Mouse (Mus musculus) retina, postnatal 1 day (tissue): ENCODE results near the gene Fam166b.

Experiments used
- DNase-seq: peaks from one replicate; pipeline ENCODE4 v3.0.0-alpha.2; 2012

The Fam166b gene

DNA sequence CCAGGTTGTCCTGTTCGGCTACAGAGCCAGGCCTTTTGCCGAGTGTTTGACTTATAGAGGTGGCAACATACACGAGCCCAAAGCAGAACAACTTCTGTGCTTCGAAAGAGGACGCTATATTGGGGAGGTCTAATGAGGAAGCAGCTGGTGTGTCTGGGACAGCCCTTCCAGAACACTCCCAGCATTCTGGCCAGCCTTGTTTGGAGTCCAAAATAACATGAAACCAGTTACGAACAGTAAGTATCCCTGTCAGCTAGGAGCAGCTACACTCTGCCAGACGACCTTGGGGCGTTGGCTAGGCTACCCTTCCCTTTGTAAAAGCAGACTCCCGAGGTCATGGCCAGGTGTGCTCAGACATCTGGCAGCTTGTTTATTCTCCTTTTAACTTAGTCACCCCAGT lies 26.7 kb downstream of the Fam166b start:
- no peak for DNase-seq

DNA sequence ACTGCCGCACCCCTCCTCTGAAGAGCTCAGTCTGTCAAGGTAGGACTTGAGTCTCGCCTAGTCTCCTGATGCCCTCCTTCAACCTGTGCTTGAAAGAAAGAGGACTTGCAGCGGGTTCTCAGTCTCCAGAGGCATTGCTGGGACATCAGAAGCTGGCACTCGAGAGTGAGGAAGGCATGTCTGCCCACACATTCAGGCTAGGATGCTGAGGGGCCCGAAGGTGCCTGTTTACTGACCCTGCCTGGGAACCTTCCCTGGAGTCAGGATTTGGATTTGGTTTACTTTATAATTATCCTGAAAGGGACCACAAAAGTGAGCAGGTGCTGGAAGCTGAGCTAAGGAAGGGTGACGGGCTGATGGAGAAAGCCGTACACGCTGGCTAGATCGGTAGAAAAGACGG lies 27.4 kb downstream of the Fam166b start:
- no peak for DNase-seq

DNA sequence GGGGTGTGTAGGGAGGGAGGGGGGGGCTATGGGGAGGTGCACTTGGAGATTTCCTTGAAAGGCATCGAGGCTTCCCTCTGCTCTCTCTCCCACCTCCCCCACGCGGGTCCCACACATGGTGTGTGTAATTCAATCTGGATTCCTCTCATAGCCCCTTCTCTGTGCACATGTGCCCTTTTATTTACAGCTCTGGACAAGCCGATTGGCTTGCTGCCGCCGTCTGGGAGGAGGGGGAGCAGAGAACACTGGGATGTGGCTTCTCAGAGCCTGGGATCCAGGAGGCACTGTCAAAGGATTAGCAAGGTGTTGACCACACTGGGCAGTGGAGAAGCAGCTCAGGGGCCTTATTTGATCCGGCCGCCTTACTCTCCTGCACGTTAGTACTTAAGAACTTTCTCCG lies 28.0 kb downstream of the Fam166b start:
- peak; percentile 63 for DNase-seq

DNA sequence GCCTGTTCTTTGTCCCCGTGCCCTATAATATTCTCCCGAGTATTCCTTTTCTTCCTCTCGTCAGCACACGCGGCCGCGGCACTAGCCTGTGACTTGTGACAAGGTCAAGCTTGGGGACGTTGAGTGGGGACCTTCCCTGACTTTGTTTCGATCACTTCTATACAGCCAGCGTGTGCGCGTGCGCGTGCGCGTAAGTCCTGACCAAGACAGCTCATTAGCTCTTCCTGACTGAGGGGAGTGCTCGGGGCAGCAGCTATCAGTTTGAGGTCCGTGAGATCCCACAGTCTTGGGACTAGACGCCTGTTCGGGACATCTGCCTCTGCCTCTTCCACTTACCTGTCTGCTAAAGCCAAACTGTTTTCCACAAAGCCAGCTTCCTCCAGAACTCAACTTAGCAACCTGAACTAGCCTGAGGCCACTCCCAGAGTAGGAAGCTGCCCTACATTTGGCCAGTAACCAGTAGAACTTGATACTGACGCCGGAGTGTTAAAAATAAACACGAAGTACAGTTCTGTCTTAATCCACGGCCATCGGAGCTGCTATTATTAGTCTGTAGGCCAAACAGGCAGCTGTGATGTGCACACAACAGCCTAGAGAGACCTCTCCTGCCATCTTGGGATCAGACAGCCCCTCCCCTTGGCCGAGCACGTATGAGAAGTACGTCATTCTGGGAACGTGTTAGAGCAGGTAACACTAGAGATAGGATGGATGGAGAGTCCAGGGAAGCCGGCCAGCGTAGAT lies 29.4 kb downstream of the Fam166b start:
- DNase-seq = peak; percentile 21

DNA sequence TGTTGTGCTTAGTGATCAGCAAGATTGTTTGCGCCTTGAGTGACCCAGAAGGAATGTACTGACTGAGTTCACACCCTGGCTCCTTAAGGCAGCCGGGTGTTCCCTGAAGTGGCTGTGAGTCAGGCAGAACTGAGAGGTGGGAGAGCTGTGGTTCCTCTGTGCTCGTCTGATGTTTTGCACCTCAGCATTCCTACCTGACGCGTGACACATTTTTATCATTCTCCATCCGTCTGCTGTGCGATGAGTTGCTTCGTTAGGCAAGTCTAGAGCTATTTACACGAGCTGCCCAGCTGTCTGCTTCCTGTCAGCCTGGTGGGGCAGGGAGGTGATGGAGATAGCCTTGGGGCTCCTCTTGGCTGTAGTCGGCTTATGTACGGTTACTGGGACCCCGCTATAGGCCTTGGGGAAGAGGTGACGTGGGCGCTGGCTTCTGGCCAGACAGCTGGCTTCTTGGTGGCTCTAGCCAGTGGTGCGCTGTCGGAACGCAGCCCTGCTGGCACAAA lies 30.1 kb downstream of the Fam166b start:
- DNase-seq = peak; percentile 76

DNA sequence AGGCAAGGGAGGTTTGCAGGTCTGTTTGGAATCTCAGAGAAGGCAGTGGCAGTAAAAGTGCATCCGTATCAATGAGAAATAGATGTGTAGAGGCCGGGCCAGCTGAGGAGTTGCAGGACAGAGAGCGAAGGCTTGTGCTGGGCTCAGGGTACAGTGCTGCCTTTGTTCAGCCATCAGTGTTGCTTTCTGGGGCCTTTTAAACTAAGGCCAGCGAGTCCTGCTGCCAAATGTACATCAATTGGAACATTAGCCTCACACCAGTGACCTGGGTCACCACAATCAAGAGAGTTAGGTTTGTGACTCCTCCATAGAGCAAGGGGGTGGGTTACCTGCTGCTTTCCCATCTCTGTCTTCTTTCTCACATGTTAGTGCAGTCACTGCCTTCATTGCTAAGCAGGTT lies 30.9 kb downstream of the Fam166b start:
- peak; percentile 35 for DNase-seq

DNA sequence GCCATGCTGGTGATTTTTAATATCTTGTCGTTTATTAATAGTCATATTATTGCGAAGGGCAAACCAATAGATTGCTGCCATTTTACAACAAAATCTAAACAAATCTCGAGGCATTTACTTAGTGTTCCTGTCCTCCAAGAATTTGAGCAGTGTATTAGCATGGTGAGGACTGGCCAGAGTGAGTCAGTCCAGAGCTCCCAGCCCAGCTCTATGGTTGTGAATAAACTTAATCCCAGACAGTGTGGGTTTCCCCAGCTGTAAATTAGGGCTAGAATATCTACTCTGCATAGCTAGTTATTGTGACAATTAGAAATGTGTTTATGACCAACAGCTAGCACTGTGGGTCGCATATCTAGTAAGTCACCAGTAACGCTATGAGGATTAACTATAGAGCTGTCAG lies 32.6 kb downstream of the Fam166b start:
- no peak for DNase-seq

DNA sequence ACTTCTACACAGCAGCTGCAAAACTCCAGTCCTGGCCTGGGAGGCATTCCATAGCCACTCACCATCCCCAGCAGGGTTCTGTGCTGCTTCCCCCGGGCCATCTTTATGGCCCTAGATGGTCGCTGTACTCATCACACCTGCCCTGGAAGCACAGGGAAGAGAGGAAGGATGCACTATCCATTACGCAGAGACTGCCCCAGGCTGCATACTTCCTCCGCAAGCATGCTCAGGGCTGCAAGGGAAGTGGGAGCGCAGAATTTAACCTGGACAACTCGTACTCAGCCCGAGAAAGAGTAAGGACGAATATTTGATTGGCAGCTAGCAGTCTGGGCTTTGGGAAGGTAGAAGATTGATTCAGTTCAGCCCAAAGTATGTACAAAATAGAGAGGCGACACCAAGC lies 33.1 kb downstream of the Fam166b start:
- DNase-seq = no peak

DNA sequence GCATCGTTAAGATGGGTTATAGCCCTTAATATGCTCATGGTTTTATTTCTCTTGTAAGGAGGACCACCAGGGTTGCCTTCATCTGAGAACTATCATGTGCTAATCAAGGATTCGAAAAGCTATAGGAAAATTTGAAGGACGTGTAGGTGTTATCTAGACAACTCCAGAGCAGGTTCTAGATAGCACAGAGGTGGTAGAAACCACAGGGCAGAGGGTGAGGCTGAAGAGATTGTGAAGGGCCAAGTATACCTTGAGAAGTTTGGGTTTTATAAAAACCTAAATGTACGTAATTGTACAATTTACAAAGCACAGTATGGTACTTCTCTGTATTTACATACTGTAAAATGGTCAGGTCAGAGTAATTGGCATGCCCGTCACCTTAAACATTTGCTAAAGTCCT lies 33.8 kb downstream of the Fam166b start:
- DNase-seq = no peak

DNA sequence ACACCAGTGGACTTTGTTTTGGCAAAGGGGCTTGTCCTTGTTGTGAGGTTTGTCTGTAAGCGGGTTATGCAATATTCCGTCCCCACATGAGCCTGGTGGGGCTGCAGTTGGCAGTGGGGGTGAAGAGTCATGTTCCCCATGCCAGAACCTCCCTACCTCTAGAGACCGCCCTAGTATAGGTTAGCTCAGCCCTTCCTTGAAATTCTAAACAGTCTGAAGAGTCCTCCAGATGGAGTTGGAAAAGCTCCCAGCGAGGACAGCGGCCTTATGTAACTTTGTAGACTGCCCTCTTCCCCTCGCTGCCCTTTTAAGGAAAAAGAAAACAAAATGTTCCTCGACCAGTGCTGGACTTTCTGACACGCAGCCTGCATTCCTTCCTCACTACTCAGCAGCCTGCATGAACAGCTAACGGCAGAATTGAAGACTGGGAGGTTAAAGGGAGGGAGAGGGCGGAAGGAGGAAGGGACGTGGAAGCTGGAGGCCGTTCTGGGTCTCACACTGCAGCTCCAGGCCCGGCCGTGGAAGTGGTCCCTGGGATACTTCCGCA lies 34.5 kb downstream of the Fam166b start:
- DNase-seq = no peak

DNA sequence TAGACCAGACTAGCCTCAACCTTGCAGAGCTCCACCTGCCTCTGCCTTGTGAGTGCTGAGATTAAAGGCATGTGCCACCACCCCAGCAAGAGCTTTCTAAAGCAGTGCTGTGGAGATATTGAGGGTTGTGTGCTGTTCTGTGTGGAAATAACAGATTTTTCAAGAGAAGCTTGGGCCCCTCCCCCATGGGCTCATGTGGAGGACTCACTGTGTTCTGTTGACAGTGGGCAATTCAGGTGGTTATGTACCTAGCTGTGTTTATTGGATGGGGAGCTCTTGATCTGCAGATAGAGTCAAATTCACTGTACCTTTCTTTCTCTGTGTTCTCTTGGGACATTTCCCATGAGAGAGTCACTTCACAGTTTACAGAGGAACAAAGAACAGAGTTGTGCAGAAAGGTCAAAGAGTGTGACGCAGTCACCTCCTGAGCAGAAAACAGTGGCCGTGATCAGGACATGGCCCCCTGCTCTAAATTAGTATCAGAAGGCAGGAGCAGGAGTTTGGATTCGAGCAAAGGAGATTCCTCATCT lies 37.3 kb downstream of the Fam166b start:
- DNase-seq = no peak

DNA sequence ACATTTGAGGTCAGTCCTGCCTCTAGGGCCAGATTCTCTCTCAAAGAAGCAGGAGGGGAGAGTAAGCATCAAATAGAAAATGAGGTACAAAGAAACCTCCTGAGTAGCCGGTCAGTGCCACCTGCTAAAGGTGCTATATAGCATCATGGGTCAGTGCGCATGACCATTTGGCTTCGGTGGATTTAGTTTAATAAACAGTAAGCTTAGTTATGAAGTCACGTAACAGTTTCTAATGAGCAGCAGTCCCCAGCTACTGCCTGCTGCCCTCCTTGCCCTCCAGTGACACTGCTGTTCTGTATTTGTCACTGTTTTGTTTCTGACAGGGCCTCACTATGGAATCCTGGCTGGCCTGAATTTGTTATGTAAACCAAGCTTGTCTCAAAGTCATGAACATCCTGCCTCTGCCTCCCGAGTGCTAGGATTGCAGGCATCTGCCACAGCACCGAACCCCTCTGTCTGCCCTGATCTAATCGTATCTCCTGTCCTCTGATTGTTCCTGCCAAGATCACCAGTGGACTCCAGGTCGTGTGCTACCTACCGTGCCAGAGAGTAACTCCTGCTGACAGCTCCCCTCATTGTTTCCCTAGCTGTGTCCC lies 39.0 kb downstream of the Fam166b start:
- peak; percentile 45 for DNase-seq

DNA sequence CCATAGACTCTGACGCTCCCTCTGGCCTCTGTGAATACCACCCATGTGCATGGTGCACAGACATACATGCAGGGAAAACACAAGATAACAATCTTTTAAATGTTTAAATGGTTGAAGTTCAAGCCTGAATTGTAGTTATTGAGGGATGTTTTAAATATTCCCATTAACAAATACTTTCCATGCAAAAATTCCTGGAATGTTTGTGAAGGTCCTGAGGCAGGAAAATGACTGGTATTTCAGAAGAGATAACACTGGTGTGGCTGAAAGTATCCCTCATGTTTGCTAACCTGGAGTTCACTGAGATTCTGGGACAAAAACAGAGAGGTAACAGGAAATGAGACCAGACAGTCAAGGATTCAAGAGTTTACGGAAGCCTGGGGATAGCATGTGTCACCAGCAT lies 39.5 kb downstream of the Fam166b start:
- DNase-seq = no peak

DNA sequence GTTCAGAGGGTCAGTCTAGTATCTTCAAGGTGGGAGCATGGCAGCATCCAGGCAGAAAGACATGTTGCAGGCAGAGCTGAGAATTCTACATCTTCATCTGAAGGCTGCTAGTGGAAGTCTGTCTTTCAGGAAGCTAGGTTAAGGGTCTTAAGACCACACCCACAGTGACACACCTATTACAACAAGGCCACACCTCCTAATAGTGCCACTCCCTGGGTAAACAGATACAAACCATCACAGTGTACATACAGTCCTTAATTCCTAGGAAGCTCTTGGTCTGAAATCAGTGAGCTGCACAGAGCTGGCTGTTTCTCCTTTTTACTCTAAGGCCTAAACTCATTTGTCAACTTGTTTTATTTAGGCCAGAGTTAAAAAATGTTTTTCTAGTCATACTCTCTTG lies 42.0 kb downstream of the Fam166b start:
- DNase-seq = no peak

DNA sequence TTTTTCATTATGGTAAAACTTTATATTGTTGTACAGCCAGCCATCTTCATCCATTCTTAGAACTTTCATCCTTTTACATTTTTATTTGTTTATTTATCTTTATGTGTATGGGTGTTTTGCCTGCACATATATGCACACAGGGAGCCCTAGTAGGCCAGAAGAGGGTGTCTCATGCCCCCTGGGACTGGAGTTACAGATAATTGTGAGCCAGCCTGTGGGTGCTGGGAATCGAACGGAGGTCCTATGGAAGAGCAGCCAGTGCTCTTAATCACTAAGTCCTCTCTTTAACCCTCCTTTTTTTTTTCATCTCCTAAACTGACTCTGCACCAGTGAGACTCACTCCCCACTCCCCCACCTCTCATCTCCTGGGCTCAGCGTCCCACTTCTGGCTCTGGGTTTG lies 44.4 kb downstream of the Fam166b start:
- DNase-seq = no peak

DNA sequence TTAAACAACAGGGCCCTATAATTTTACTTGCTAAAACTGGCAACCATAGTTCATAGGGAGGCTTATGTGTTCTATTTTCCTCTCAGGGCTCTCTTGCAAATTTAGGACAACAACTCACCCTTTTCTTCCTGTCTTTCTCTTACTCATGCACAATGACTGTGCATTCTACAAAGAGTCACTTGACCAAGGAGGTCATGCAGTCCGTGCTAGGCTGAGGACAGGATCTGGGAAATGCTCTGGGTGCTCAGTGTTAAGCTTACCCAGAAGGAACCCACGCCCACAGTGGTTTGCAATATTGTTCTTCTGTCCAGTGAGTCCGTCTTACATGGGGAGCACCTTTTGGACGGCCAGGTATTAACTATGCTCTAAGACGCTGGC lies 44.9 kb downstream of the Fam166b start:
- DNase-seq = no peak

DNA sequence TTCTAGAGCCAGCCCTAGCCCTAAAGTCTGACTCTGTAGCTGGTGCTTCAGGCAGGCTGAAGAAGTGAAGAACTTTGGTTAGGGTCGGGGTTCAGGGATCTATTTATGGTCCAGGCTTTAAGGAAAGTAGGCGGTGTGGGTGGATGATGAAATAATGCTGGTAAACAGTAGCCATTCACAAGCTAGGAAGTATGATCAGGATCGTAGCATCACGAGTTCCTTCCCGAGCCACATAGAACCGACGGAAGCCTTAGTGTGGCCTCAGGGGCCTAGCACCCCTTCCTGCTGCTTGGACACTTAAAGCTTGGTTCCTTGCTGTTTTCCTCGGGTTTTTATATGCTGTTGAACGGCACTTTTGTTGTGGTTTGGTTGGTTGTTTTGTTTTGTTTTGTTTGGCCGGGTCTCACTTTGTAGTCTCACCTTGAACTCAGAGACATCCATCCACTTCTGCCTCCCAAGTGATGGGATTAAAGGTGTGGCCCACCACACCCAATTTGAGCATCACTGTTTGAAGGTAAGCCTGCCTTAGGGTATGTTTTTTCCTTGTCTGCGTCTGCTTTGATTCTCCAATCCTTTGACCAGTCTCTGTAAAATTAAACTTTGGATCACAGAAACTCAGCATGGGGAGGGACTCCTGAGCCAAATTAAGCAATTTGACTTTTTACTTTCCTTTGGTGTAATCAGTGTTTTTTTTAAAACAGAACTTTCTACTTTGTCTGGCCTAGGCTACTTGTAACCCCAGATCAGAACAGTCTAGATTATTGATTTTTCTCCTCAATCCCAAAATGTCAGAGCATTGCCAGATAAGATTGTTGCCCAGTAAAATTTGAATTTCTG lies 45.5 kb downstream of the Fam166b start:
- DNase-seq = no peak

DNA sequence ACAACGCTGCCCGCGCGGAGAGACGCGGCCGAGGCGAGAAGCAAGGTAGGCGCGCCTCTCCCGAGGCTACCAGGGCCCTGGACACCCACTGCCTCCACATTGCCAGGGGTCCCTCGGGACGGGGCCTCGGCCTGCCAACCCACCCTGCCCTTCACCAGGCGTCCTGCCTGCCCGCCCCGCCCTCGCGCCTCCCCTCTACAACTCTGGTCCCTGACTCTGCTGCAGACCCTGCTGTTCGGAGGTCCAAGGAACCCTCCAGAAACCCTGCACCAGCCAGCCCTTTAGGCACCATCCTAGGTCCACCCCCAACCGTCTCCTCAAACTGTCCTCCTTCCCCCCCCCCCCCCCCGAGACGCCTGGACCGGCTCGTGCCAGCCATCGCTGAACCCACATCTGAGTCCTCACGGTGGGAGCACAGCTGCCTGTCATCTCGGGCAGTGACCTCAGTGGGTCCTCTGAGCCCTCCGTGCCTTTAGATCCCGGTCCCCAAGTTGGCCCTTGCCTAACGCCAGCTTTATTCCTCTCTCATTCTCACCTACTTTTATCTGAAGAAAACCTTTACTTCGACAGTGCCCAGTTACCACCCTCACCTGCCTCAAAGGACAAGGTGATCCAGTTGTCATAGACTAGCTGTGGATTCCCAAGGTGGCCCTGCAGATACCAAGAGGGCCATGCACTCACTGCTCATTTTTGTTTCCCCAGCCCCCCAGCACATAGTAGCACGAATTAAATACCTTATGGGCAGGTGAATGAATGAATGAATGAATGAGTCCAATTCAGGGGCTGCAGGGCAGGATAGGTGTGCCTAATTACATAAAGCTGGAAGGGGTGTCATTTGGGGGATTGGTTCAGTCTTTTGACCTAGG lies 46.5 kb downstream of the Fam166b start:
- no peak for DNase-seq

DNA sequence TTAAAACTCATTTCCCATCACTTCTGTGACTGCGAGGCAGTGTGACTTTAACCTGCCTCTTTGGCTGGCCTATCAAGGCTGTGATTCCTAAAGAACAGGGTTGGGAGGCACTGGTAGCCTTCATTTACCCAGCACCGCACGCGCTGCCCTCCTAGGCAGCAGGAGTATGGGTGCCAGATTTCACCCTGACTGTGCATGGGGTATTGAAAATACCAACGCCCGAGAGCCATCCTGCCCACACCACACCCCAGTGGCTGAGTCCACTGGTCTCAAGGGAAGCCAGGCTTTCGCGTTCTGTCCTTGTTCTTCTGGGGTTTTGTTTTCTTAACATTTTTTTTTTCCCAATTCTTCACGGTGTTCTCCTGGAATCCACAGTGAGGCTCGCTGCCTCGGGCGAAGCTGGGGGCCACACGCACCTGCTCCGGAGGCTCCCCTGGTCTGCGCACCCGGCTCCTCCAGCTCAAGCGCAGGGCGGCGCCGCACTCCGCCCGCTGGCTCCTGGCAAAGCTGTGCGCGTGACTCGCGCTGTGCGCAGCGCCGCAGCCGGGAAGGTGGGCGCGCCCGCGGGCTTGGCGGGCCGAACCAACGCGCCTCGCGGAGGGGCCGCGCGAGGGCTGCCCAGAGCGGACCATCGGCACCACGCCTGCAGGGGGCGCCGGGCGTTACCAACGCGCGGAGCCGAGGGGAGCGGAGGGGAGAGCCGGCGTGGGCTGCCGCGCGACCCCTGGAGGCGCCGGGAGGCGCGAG lies 47.4 kb downstream of the Fam166b start, which contains the start of gene Rusc2:
Gene Rusc2, plus strand, starts transcription at position 572 of the 747 bp plus-strand sequence.
- peak; percentile 97 for DNase-seq

DNA sequence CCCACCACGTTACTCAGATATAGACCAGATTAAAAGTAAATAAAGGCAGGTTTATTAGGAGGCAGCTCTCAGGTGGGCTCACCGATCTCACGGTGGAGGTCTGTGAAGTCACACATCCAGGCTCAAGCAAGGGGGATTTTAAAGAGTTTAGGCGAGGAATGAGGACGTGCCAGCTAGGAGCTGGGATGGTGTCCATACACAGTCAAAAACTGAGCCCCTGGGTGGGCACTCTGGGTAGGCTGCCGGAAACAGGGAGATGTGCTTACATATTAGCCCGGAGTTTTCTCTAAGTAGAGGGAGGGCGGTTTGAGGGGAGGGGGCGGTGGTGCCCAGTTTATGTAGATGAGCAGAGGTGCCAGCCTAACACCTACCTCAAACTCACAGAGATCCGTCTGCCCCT lies 48.0 kb downstream of the Fam166b start:
- DNase-seq = no peak

DNA sequence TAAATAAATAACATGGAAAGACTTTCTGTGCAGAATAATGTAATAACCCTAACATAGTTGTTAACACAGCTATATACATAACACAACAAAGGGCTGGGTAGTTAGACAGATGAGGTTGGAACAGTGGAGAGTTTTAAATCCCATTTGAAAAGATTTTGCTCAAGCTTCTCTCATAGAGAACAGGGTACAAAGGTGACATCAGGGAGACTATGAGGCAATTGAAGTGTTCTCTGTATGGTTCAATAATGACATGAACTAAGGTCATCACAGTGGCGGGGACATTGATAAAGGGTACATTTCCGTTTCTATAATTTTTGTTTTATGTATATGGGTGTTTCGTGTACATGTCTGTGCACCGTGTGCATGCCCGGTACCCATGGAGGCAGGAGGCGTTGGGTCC lies 49.3 kb downstream of the Fam166b start:
- no peak for DNase-seq
